Mouse (Mus musculus): ENCODE results near the gene Cdc42ep1. TPM values are rescaled to one million over a fixed set of nuclear protein-coding genes. Genes with fewer than 3 reads are reported as not detected.
"Not testable (repeated sequence)": the region's sequence is repeated elsewhere in the genome, so short reads cannot be mapped to it uniquely, and the experiment has no call there.

Gene Cdc42ep1
- polyA plus RNA-seq, 2 experiments: 24.3 to 25.2 TPM

DNA sequence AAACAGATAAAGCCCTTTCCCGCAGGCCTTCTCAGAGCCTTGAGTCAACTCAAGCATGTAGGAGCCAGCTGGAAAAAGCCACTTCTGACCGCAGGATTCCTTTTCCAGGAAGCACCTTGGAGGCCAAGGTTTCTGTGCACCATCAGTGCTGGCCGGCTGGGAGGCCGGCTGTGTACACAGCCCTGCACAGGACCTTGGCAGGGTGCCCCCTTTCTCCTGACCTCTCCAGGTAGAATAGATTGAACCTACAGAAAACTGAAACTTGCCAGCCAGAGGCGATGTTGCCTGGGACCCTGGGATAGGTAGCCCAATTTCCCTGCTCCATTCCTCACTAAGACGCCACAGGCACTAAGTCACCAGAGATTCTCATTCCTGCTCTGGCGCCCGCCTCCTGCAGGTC is 3.4 kb downstream of the Cdc42ep1 start:
- no peak overlapping the region for H3K4me3 ChIP-seq (replicated peaks; ENCODE audit: low read length)
- H3K9ac ChIP-seq (ENCODE audit: low read depth, low read length, severe bottlenecking): no peak overlapping the region
- peaks cover 4% of the 10 kb centered on the region; the same call in 1 of the 2 replicates for H3K36me3 ChIP-seq (ENCODE audit: control insufficient read depth, insufficient read depth, low read length)
- no peak for TF ChIP-seq POLR2A (IDR thresholded peaks at IDR 0.05; ENCODE audit: borderline replicate concordance, extremely low read depth, insufficient read depth, insufficient read length)
- H3K27me3 ChIP-seq (ENCODE audit: control insufficient read depth, insufficient read depth, low read length): peaks cover 5% of the 10 kb centered on the region; the same call in 1 of the 2 replicates
- peaks cover 22% of the 10 kb centered on the region for H3K4me1 ChIP-seq (ENCODE audit: control insufficient read depth, insufficient read depth, low read length)
- H3K9me3 ChIP-seq (ENCODE audit: control insufficient read depth, low read length): no peaks in the 10 kb centered on the region
- H3K27ac ChIP-seq (replicated peaks; ENCODE audit: low read depth, low read length): no peak overlapping the region
- DNase-seq (ENCODE audit: low spot score): no peak
- no peak for ATAC-seq (ENCODE audit: low FRiP score, low read depth)
- no peak overlapping the region for H3K4me2 ChIP-seq (replicated peaks; ENCODE audit: low read depth, low read length, severe bottlenecking)
- 85% methylated on average over 8 of the region's 8 CpGs for WGBS

DNA sequence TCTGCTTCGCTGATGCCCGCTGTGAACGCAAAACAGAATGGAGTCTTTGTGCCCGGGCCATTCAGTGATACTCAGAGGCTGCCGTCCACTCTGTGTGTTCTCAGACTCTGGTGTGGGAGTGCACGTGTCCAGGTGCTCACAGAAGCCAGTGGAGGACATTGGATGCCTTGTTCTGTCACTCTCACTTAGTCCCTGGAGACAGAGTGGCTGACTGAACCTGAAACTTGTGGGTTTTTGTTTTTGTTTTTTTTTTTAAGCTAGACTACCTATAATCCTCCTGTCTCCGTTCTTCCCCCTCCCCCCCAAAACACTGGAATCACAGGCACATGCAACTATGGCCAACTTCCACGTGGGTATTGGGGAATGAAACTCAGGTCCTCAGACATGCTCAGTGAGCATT is 3.9 kb downstream of the Cdc42ep1 start:
- peaks cover 20% of the 10 kb centered on the region for H3K4me1 ChIP-seq (ENCODE audit: control insufficient read depth, insufficient read depth, low read length)
- no peaks in the 10 kb centered on the region for H3K9me3 ChIP-seq (ENCODE audit: control insufficient read depth, low read length)
- no peak overlapping the region for H3K4me2 ChIP-seq (replicated peaks; ENCODE audit: low read depth, low read length, severe bottlenecking)
- no peak for DNase-seq (ENCODE audit: low spot score)
- no peak for ATAC-seq (ENCODE audit: low FRiP score, low read depth)
- H3K9ac ChIP-seq (ENCODE audit: low read depth, low read length, severe bottlenecking): no peak overlapping the region
- no peak for TF ChIP-seq POLR2A (IDR thresholded peaks at IDR 0.05; ENCODE audit: borderline replicate concordance, extremely low read depth, insufficient read depth, insufficient read length)
- no peak overlapping the region for H3K4me3 ChIP-seq (replicated peaks; ENCODE audit: low read length)
- WGBS: 74% methylated on average over 8 of the region's 8 CpGs
- peaks cover 4% of the 10 kb centered on the region; the same call in 1 of the 2 replicates for H3K36me3 ChIP-seq (ENCODE audit: control insufficient read depth, insufficient read depth, low read length)
- peaks cover 5% of the 10 kb centered on the region; the same call in 1 of the 2 replicates for H3K27me3 ChIP-seq (ENCODE audit: control insufficient read depth, insufficient read depth, low read length)
- no peak overlapping the region for H3K27ac ChIP-seq (replicated peaks; ENCODE audit: low read depth, low read length)

DNA sequence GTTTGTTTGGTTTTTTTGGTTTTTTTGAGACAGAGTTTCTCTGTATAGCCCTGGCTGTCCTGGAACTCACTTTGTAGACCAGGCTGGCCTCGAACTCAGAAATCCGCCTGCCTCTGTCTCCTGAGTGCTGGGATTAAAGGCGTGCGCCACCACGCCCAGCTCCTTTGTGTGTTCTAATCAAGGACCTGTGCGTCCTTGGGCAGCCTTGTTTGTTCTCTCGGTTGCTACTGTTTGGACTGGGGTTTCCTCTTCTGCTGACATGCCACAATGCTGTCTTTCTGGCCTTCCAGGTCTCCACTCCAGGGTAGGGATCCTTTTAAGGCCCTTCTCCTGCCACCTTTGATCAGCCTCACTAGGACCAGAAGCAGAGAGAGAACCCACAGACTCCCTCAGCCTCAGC is 4.4 kb downstream of the Cdc42ep1 start:
- H3K36me3 ChIP-seq (ENCODE audit: control insufficient read depth, insufficient read depth, low read length); H3K4me3 ChIP-seq (replicated peaks; ENCODE audit: low read length); DNase-seq (ENCODE audit: low spot score); H3K9me3 ChIP-seq (ENCODE audit: control insufficient read depth, low read length); H3K4me2 ChIP-seq (replicated peaks; ENCODE audit: low read depth, low read length, severe bottlenecking); ATAC-seq (ENCODE audit: low FRiP score, low read depth); H3K27ac ChIP-seq (replicated peaks; ENCODE audit: low read depth, low read length); H3K9ac ChIP-seq (ENCODE audit: low read depth, low read length, severe bottlenecking); H3K27me3 ChIP-seq (ENCODE audit: control insufficient read depth, insufficient read depth, low read length): not testable (repeated sequence)
- peaks cover 23% of the 10 kb centered on the region for H3K4me1 ChIP-seq (ENCODE audit: control insufficient read depth, insufficient read depth, low read length)
- 90% methylated on average over 7 of the region's 7 CpGs for WGBS

DNA sequence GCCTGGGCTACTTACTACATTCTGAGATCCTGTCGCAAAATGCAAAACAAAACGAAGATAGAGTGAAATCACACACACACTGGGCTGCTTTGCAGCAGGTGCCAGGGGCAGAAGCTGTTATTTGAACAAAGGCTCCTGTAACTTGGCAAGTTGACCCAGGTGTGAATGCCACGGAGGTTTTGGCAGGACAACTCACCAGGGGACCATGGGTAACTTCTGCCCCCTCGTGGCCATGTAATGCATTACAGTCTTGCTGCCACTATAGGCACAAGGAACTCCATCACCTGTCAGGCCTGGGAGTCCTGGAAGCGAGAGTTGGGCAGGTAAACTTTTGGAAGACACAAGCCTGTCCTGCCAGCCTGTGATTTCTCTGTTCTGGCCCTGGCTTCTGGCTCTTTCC is 6.0 kb downstream of the Cdc42ep1 start:
- peak; percentile 81 for DNase-seq (ENCODE audit: low spot score)
- Histone ChIP-seq H3K4me1 (ENCODE audit: control insufficient read depth, insufficient read depth, low read length) (peaks cover 14% of the 10 kb centered on the region), H3K9me3 (ENCODE audit: control insufficient read depth, low read length) (no peaks in the 10 kb centered on the region), H3K4me2 (replicated peaks; ENCODE audit: low read depth, low read length, severe bottlenecking) (no peak overlapping the region), H3K27me3 (ENCODE audit: control insufficient read depth, insufficient read depth, low read length) (no peaks in the 10 kb centered on the region), H3K4me3 (replicated peaks; ENCODE audit: low read length) (no peak overlapping the region), H3K9ac (ENCODE audit: low read depth, low read length, severe bottlenecking) (no peak overlapping the region), H3K36me3 (ENCODE audit: control insufficient read depth, insufficient read depth, low read length) (peaks cover 4% of the 10 kb centered on the region; the same call in 1 of the 2 replicates), H3K27ac (replicated peaks; ENCODE audit: low read depth, low read length) (no peak overlapping the region)
- TF ChIP-seq POLR2A (IDR thresholded peaks at IDR 0.05; ENCODE audit: borderline replicate concordance, extremely low read depth, insufficient read depth, insufficient read length): no peak
- ATAC-seq (ENCODE audit: low FRiP score, low read depth): no peak
- WGBS: 25% methylated on average over 5 of the region's 5 CpGs

DNA sequence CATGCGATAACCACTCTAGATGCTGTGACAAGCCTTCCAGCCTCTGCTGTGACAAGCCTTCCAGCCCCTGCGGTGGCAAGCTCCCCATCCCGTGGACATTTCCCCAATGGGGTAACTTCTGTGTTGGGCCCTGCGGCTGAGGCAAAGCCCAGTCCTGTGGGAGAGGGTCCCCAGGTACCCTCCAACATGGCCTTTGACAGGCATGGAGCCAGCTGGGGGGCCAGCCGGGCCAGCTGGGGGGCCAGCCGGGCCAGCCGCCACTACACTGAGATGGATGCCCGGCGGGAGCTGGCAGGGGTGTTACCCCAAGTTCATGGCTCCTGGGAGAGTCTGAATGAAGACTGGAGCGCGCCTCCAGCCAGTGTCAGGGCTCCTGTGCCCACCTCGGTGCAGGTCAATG is 7.1 kb downstream of the Cdc42ep1 start:
- no peak for TF ChIP-seq POLR2A (IDR thresholded peaks at IDR 0.05; ENCODE audit: borderline replicate concordance, extremely low read depth, insufficient read depth, insufficient read length)
- H3K27ac ChIP-seq (replicated peaks; ENCODE audit: low read depth, low read length): no peak overlapping the region
- peaks cover 11% of the 10 kb centered on the region; the same call in 1 of the 2 replicates for H3K4me1 ChIP-seq (ENCODE audit: control insufficient read depth, insufficient read depth, low read length)
- no peak overlapping the region for H3K4me2 ChIP-seq (replicated peaks; ENCODE audit: low read depth, low read length, severe bottlenecking)
- H3K9me3 ChIP-seq (ENCODE audit: control insufficient read depth, low read length): no peaks in the 10 kb centered on the region
- peaks cover 4% of the 10 kb centered on the region; the same call in 1 of the 2 replicates for H3K36me3 ChIP-seq (ENCODE audit: control insufficient read depth, insufficient read depth, low read length)
- ATAC-seq (ENCODE audit: low FRiP score, low read depth): no peak
- WGBS: 82% methylated on average over 10 of the region's 12 CpGs
- no peak overlapping the region for H3K4me3 ChIP-seq (replicated peaks; ENCODE audit: low read length)
- no peaks in the 10 kb centered on the region for H3K27me3 ChIP-seq (ENCODE audit: control insufficient read depth, insufficient read depth, low read length)
- H3K9ac ChIP-seq (ENCODE audit: low read depth, low read length, severe bottlenecking): no peak overlapping the region
- no peak for DNase-seq (ENCODE audit: low spot score)

Data from limb, embryonic 14.5 days (tissue).